Mouse (Mus musculus): Measurements from ENCODE around the gene Psd4. TPM values are rescaled to one million over a fixed set of nuclear protein-coding genes. Genes with fewer than 3 reads are reported as not detected.

Gene Psd4
- total RNA-seq, 2 experiments from 2014 or later: 3.4 to 4.2 TPM

DNA sequence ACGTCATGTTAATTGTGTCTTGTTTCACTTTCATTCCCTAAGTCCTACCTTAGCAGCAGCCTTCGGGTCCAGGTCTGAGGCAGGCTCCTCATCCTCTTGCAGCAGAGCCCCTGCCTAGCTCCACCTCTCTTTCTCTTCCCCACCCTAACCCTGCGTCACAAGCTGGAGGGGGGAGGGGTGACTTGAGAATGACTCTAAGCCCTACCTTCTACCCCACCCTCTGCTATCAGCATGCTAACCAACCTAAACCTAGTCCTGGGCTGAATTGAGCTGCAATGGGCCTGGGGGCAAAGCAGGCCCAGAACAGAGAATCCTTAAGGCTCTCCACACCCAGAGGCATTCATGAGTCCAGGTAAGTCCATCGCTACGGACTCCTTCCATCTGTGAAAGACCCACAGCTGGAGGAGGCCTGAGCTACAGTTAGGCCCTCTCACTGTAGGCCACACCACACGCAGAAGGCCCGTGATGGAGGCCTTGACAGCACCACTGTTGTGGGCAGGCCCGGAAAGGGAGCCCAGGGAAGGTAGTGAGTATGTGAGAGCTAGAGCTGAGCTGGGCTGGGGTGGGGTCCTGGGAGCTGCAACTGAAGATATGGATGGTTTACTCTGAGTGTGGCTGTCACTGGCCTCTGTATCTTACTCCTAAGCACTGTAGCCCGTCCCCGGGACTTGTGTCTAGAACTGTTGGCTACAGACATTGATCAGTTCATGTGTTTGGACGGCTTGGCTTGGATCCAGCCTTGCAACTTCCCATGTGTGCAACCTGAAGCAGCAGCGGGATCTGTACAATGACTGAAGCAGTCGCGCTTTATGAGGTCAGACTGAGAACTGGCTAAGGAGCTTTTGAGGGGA is 18.0 kb downstream of the Psd4 start:
- DNase-seq (ENCODE audit: low spot score in 2 of 2): no peak

DNA sequence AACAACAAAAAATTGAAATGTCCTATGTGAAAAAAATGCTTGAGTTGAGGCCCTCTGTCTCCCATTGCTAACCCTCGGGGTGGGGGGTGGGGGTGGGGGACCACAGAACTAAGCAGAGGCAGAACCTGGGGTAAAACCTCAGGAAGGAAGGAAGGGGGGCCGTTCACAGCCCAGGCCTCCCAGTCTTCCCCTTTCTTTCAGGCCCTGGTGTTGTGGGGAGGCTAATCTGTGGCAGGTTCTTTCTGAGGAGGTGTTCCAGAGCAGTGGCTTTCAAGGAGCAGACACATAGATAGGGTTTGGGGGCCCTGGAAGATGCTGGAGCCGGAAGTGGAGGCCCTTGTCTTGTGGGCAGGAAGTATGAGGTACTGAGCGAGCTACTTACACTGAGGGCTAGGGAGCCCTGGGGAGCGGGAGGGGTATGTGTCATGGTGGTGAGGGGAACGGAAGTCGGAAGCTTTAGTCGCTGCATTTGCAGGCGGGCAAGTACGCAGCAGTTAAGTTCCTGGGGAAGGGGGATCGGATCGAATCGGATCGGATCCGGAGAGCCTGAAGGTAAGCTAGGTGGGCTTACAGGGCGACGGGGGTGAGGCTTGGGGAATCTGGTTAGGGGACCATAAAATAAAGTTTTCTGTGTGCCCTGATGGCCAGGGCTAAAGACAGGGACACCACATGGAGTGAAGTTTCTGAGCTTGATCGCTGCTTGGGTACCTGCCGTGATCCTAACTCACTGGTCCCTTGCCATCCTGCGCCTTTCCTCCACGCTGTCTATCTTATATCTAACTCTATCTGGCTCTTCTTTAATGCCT is 19.0 kb downstream of the Psd4 start:
- no peak for DNase-seq (ENCODE audit: low spot score in 2 of 2)

- no peak for DNase-seq (ENCODE audit: low spot score in 2 of 2)
Measured at GRCm38 (mm10) chr2:24386964-24387320, 19.6 kb downstream of the Psd4 start.

GRCm38 (mm10) chr2:24387361-24388283 is 20.2 kb downstream of the Psd4 start:
- no peak for DNase-seq (ENCODE audit: low spot score in 2 of 2)

GRCm38 (mm10) chr2:24393251-24393650 is 25.9 kb downstream of the Psd4 start:
- no peak for DNase-seq (ENCODE audit: low spot score in 2 of 2)

- no peak for DNase-seq (ENCODE audit: low spot score in 2 of 2)
Measured at GRCm38 (mm10) chr2:24397115-24397514, 29.7 kb downstream of the Psd4 start.

GRCm38 (mm10) chr2:24400711-24401110 is 33.3 kb downstream of the Psd4 start:
- no peak for DNase-seq (ENCODE audit: low spot score in 2 of 2)

- peak; percentile 64 to 70 for DNase-seq (ENCODE audit: low spot score in 2 of 2)
Measured at GRCm38 (mm10) chr2:24405345-24406012, 38.1 kb downstream of the Psd4 start.

DNA sequence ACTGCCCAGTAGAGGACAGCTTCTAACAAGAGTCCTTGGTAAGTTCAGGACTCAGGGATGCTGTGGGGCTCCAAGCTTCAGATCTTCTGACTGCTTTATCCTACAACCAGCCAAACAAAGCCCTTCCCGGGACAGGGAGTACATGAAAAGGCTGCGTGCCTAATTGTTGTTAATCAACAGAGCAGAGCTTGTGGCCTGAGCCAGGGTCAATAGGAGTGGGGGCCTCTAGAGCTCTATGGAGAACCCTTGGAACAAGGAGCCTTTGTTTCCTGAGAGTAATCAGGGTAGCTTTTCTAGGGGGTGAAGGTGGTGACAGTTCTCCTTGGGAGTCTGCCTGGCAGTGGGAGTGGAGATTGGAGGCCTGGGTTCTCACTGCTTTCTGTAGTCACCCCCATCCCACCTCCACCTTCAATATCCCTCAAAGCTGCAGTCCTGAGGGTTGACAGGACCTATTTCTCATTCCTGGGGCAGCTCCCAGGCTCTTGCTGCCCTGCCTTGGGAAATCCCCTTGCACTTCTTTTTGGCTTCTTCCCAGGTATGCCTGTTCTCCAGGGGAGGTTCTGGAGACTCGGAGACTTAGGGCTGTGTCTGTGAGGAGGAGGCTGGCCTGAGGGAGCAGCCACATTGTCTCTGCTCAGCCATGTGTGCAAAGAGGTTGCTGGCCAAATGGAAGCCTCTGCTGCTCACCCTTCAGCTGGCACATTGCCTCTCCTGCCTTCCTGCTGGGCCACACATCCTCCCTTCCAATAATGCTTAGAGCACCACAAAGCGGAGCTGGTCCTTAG is 40.5 kb downstream of the Psd4 start:
- no peak for DNase-seq (ENCODE audit: low spot score in 2 of 2)

GRCm38 (mm10) chr2:24409166-24409565 is 41.8 kb downstream of the Psd4 start:
- peak; percentile 70 to 74 for DNase-seq (ENCODE audit: low spot score in 2 of 2)

DNA sequence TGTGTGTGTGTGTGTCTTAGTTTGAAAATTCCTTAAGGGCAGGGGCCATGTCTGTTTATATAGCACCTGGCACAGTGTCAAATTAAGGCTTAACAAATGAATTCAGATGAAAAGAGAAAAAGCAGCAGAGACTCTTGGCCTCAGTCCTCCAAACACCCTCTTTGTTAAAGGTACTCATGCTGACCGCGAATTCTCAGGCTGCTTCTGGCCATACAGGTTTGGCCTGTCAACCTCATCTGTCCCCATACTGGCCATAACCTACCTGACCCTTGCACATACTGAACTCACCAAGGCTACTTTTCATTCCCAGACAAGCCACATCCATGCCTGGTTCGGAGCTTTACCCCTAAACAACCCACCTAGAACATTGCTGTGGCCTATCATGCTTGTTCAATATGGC is 45.8 kb downstream of the Psd4 start:
- DNase-seq (ENCODE audit: low spot score in 2 of 2): no peak

DNA sequence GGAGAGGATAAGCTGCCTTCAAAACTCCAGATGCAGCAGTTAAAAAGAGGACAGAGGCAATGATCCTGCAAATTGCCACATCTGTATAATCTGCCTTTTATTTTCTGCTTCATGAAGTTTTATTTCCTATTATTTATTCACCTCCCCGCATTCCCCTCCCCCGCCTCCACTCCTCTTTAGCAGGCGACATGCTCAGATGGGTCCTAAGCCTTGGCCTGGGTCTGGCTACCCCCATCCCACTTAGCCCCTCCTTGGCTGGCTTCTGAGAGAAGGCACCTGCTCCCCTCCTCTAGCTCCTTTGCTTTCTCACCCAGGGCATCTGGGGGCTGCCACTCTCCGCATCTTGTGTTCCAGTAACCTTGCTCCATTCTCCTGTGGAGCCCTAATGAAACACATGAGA is 46.3 kb downstream of the Psd4 start:
- no peak for DNase-seq (ENCODE audit: low spot score in 2 of 2)

GRCm38 (mm10) chr2:24416668-24417067 is 49.3 kb downstream of the Psd4 start:
- no peak for DNase-seq (ENCODE audit: low spot score in 2 of 2)

DNA sequence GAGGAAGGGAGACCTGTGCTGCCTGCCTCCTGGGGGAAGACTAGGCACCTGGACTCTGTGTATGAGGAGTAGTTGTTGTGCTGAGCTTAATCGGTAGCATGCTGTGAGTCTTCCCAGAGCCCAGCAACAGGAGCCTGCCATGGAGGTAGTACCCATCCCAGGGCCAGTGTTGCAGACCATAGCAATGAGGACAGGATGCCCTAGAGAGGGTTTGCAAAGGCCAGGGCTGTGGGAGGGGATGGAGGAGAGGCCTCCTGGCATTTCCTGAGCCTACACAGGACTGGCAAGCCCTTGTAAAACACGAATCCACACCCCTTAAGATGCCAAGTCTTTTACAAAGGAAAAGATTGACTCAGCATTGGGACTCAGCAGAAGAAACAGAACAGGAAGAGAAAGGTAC is 49.7 kb downstream of the Psd4 start:
- DNase-seq (ENCODE audit: low spot score in 2 of 2): no peak

DNA sequence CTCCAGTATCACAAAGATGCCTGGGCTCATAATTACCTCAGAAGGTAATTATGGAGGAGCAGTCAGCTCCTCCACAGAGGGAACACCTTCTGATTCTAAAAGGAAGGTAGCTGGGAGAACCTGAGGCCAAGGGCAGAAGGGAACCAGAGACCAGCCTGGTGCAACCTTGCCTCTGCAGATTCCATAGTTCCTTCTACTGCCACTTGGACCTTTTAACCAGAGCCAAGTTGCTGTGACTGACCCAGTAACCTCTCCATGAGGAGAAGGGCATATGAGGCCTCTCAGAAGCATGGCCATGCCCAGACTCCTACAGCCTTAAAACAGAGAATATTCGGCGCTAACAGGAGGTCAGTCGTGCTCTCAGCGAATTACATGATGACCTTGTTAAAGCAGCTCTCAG is 50.2 kb downstream of the Psd4 start:
- no peak for DNase-seq (ENCODE audit: low spot score in 2 of 2)

GRCm38 (mm10) chr2:24421211-24421863 is 54.0 kb downstream of the Psd4 start:
- DNase-seq (ENCODE audit: low spot score in 2 of 2): no peak

- no peak for DNase-seq (ENCODE audit: low spot score in 2 of 2)
Measured at GRCm38 (mm10) chr2:24422815-24423214, 55.4 kb downstream of the Psd4 start.

GRCm38 (mm10) chr2:24425630-24426029 is 58.2 kb downstream of the Psd4 start:
- no peak for DNase-seq (ENCODE audit: low spot score in 2 of 2)

Measured in adrenal gland, adult 18-20 months (tissue).